Mouse (Mus musculus): ENCODE results near the gene Gdf11. TPM values are rescaled to one million over a fixed set of nuclear protein-coding genes. Genes with fewer than 3 reads are reported as not detected.

Gdf11 gene
- polyA plus RNA-seq, 1 experiment from 2014 or later: 9.0 TPM

DNA sequence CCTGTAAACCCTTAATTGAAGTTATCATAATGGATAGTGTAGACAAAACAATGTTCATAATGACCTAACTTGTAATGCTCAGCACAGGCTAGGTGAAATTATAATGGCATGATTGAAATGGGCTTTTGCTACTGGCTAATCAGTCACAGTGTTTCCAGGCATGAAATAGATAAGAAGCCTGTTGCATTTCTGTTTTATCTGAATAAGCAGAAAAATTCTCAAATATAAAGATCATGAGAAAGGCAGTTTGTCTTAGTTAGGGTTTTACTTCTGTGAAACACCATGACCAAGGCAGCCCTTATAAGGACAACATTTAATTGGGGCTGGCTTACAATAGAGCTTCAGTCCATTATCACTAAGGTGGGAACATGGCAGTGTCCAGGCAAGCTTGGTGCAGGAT, 50.9 kb downstream of the Gdf11 start:
- no peak overlapping the region for H3K27ac ChIP-seq
- no peak overlapping the region for H3K4me2 ChIP-seq
- no peaks in the 10 kb centered on the region for H3K27me3 ChIP-seq
- H3K4me3 ChIP-seq: no peak overlapping the region
- no peaks in the 10 kb centered on the region for H3K9me3 ChIP-seq (replicated peaks)
- H3K9ac ChIP-seq: no peak overlapping the region
- peaks cover 67% of the 10 kb centered on the region for H3K36me3 ChIP-seq (ENCODE audit: poor library complexity, severe bottlenecking)
- H3K4me1 ChIP-seq: no peaks in the 10 kb centered on the region
- ATAC-seq: no peak

DNA sequence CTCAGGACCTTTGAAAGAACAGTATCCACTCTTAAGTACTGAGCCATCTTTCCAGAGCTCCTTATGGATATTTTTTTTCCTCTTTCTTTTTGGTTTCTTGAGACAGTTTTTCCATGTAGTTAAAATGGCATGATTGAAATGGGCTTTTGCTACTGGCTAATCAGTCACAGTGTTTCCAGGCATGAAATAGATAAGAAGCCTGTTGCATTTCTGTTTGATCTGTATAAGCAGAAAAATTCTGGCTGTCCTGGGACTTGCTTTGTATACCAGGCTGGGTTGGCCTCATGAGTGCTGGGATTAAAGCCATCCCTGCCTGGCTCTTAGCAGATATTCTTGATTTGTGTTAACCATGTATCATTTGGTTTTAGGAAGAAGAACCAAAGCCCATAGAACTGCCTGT, 52.1 kb downstream of the Gdf11 start:
- Histone ChIP-seq H3K4me2 (no peak overlapping the region), H3K4me3 (no peak overlapping the region), H3K9ac (no peak overlapping the region), H3K27me3 (no peaks in the 10 kb centered on the region), H3K27ac (no peak overlapping the region), H3K9me3 (replicated peaks) (no peaks in the 10 kb centered on the region), H3K4me1 (no peaks in the 10 kb centered on the region), H3K36me3 (ENCODE audit: poor library complexity, severe bottlenecking) (peaks cover 73% of the 10 kb centered on the region)
- ATAC-seq: no peak

DNA sequence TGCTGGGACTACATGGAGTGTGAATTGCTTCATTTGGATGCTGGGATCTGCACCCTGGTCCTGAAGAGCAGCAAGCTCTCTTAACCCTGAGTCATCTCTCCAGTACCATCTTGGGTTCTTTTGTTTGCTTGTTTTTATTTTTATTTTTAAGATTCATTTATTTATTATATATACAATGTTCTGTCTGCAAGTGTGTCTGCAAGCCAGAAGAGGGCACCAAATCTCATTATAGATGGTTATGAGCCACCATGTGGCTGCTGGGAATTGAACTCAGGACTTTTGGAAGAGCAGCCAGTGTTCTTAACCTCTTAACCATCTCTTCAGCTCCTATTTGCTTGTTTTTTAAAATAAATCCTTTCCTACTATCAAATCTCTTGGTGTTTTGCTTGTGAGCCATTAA, 54.1 kb downstream of the Gdf11 start:
- Histone ChIP-seq H3K4me3 (no peak overlapping the region), H3K9ac (no peak overlapping the region), H3K27me3 (no peaks in the 10 kb centered on the region), H3K4me2 (no peak overlapping the region), H3K9me3 (replicated peaks) (no peaks in the 10 kb centered on the region), H3K36me3 (ENCODE audit: poor library complexity, severe bottlenecking) (peaks cover 80% of the 10 kb centered on the region), H3K4me1 (no peaks in the 10 kb centered on the region), H3K27ac (no peak overlapping the region)
- ATAC-seq: no peak

Other genes starting within 250 kb of the Gdf11 start
- gene Ikzf4, start 245.7 kb downstream of the Gdf11 start, polyA plus RNA-seq (2015; fragmentation: Nextera tagmentation; extraction: Ambion mirVana): 7.3 and 8.1 TPM in 2 replicates
- gene Suox, start 217.6 kb downstream of the Gdf11 start, polyA plus RNA-seq (2015; fragmentation: Nextera tagmentation; extraction: Ambion mirVana): 9.3 and 10.8 TPM in 2 replicates
- 88.3 and 93.1 TPM in 2 replicates for gene Rab5b, start 195.5 kb downstream of the Gdf11 start, polyA plus RNA-seq (2015; fragmentation: Nextera tagmentation; extraction: Ambion mirVana)
- gene Pmel, start 187.5 kb downstream of the Gdf11 start, polyA plus RNA-seq (2015; fragmentation: Nextera tagmentation; extraction: Ambion mirVana): 0.17 and 0.21 TPM in 2 replicates
- 69.9 and 73.7 TPM in 2 replicates for gene Cdk2, start 186.7 kb downstream of the Gdf11 start, polyA plus RNA-seq (2015; fragmentation: Nextera tagmentation; extraction: Ambion mirVana)
- 3.0 and 3.6 TPM in 2 replicates for gene Dgka, start 146.9 kb downstream of the Gdf11 start, polyA plus RNA-seq (2015; fragmentation: Nextera tagmentation; extraction: Ambion mirVana)
- gene Pym1, start 143.8 kb downstream of the Gdf11 start, polyA plus RNA-seq (2015; fragmentation: Nextera tagmentation; extraction: Ambion mirVana): 49.6 and 50.2 TPM in 2 replicates
- 0.35 and 0.38 TPM in 2 replicates for gene Mmp19, start 100.8 kb downstream of the Gdf11 start, polyA plus RNA-seq (2015; fragmentation: Nextera tagmentation; extraction: Ambion mirVana)
- 52.2 and 55.9 TPM in 2 replicates for gene Dnajc14, start 87.7 kb downstream of the Gdf11 start, polyA plus RNA-seq (2015; fragmentation: Nextera tagmentation; extraction: Ambion mirVana)
- gene Tmem198b, start 87.3 kb downstream of the Gdf11 start, polyA plus RNA-seq (2015; fragmentation: Nextera tagmentation; extraction: Ambion mirVana): 14.9 and 16.3 TPM in 2 replicates
- gene Sarnp, start 74.4 kb downstream of the Gdf11 start, polyA plus RNA-seq (2015; fragmentation: Nextera tagmentation; extraction: Ambion mirVana): 244 and 278 TPM in 2 replicates
- 46.5 and 51.1 TPM in 2 replicates for gene Ormdl2, start 70.1 kb downstream of the Gdf11 start, polyA plus RNA-seq (2015; fragmentation: Nextera tagmentation; extraction: Ambion mirVana)
- gene Cd63, start 9.3 kb upstream of the Gdf11 start, polyA plus RNA-seq (2015; fragmentation: Nextera tagmentation; extraction: Ambion mirVana): 127 and 130 TPM in 2 replicates
- 10.7 and 16.0 TPM in 2 replicates for gene Rdh5, start 31.2 kb upstream of the Gdf11 start, polyA plus RNA-seq (2015; fragmentation: Nextera tagmentation; extraction: Ambion mirVana)
- 241 and 243 TPM in 2 replicates for gene Bloc1s1, start 32.3 kb upstream of the Gdf11 start, polyA plus RNA-seq (2015; fragmentation: Nextera tagmentation; extraction: Ambion mirVana)
- 0.63 and 0.83 TPM in 2 replicates for gene Itga7, start 42.1 kb upstream of the Gdf11 start, polyA plus RNA-seq (2015; fragmentation: Nextera tagmentation; extraction: Ambion mirVana)
- not detected in 2 replicates for gene Mettl7b, start 69.3 kb upstream of the Gdf11 start, polyA plus RNA-seq (2015; fragmentation: Nextera tagmentation; extraction: Ambion mirVana)
- gene Olfr9, start 97.7 kb upstream of the Gdf11 start, polyA plus RNA-seq (2015; fragmentation: Nextera tagmentation; extraction: Ambion mirVana): not detected in 2 replicates
- gene Olfr763, start 119.1 kb upstream of the Gdf11 start, polyA plus RNA-seq (2015; fragmentation: Nextera tagmentation; extraction: Ambion mirVana): not detected in 2 replicates
- gene Olfr764-ps1, start 148.2 kb upstream of the Gdf11 start, polyA plus RNA-seq (2015; fragmentation: Nextera tagmentation; extraction: Ambion mirVana): not detected in 2 replicates
- not detected in 2 replicates for gene Olfr765, start 158.3 kb upstream of the Gdf11 start, polyA plus RNA-seq (2015; fragmentation: Nextera tagmentation; extraction: Ambion mirVana)
- not detected in 2 replicates for gene Olfr766-ps1, start 177.3 kb upstream of the Gdf11 start, polyA plus RNA-seq (2015; fragmentation: Nextera tagmentation; extraction: Ambion mirVana)
- not detected in 2 replicates for gene Olfr767, start 191.2 kb upstream of the Gdf11 start, polyA plus RNA-seq (2015; fragmentation: Nextera tagmentation; extraction: Ambion mirVana)
- gene Olfr768, start 207.7 kb upstream of the Gdf11 start, polyA plus RNA-seq (2015; fragmentation: Nextera tagmentation; extraction: Ambion mirVana): not detected in 2 replicates
- not detected in 2 replicates for gene Olfr769, start 226.1 kb upstream of the Gdf11 start, polyA plus RNA-seq (2015; fragmentation: Nextera tagmentation; extraction: Ambion mirVana)
- not detected in 2 replicates for gene Olfr770, start 247.3 kb upstream of the Gdf11 start, polyA plus RNA-seq (2015; fragmentation: Nextera tagmentation; extraction: Ambion mirVana)

Data from forebrain, embryonic 13.5 days (tissue).